Mouse (Mus musculus) ES-E14 (cell line): Measurements from ENCODE around the gene Aldh16a1.

ENCODE experiments used
- CHD2 ChIP-seq: IDR thresholded peaks from 2 replicates; pipeline ENCODE4 v1.6.1; 2014; ENCODE audit warnings: mild to moderate bottlenecking, low read depth, low read length, inconsistent platforms
- HCFC1 ChIP-seq: IDR thresholded peaks from 2 replicates; pipeline ENCODE4 v1.6.1; 2012; ENCODE audit warnings: low read length, inconsistent platforms, borderline replicate concordance; ENCODE audit not compliant: insufficient read depth
- ZC3H11A ChIP-seq: IDR thresholded peaks from 2 replicates; pipeline ENCODE4 v1.6.1; 2012; ENCODE audit warnings: low read depth, mild to moderate bottlenecking, inconsistent platforms, low read length, borderline replicate concordance
- ZNF384 ChIP-seq: IDR thresholded peaks from 2 replicates; pipeline ENCODE4 v1.6.1; 2012; ENCODE audit warnings: low read depth, low read length, inconsistent platforms

DNA sequence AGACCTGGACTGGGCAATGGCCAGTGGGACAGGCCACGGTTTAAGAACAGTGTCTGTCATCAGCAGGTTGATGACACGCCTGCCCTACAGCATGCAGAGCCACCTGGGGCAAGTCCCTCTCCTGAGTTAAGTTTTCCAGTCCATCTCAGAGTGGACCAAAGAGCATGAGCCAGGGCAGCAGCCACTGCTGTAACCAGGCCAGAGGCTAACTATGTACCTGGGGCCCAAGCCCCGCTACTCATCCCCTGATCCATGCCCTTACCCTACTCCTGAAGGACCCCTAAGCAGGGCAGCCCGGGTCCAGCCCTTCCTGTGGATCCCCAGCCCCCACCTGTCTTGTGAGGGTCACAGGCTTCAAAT lies 41.8 kb upstream of the Aldh16a1 start:
- TF ChIP-seq ZC3H11A (no peak), HCFC1 (no peak), CHD2 (no peak), ZNF384 (no peak)
